Mouse (Mus musculus): ENCODE measurements at regions not wholly inside any gene's neighbourhood (a gene's known extent, or its start where the extent isn't known, plus 50 kb on each side); places are given as distances from the start of the nearest gene placed in this dataset.

DNA sequence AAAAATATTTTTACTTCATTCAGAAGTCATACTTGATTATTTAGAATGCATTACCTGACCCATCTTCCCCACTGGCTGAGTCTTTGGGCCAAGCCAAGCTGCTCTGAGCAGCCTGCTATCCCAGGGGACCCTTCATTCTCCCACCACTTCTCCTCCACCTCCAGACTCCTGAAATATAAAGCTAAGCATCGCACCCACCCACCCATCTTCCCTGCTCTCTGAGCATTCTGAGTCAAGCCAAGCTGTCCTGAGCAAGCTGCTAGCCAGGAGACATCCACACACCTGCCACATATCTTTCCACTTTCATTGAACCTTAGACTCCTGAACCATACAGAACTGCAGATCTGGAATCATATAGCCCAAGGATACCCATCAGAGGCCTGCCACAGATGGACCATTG is 1456.2 kb upstream of the Adam24 start:
- no peak for DNase-seq (ENCODE audit: low spot score)
- Histone ChIP-seq H3K4me1 (no peaks in the 10 kb centered on the region), H3K36me3 (no peaks in the 10 kb centered on the region), H3K27me3 (ENCODE audit: insufficient read depth, poor library complexity, severe bottlenecking) (no peaks in the 10 kb centered on the region), H3K4me3 (no peak overlapping the region), H3K9me3 (no peaks in the 10 kb centered on the region), H3K27ac (no peak overlapping the region)
- WGBS, result 86% methylated on average over 1 of the region's 1 CpGs

DNA sequence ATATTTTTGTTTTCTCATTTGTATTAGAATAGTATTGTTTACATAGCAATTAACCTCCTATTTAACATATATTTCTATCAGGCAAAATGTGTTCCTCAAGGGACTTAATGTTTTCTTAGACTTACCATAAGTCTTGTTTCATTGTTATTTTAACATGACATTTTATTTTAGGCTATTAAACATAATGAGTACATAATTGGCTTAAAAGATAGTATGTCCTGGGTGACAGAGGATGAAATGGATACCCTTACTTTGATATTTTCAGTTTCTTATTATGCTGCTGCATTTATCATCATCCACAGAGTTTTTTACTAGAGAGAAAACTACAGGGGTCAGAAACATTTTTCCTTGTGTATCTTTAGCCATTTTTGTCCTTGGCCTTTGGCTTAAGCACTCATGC is 1447.6 kb upstream of the Adam24 start:
- no peaks in the 10 kb centered on the region for H3K9me3 ChIP-seq
- H3K27me3 ChIP-seq (ENCODE audit: insufficient read depth, poor library complexity, severe bottlenecking), result no peaks in the 10 kb centered on the region
- H3K36me3 ChIP-seq, result no peaks in the 10 kb centered on the region
- no peaks in the 10 kb centered on the region for H3K4me1 ChIP-seq
- no peak overlapping the region for H3K27ac ChIP-seq
- no peak overlapping the region for H3K4me3 ChIP-seq
- no peak for DNase-seq (ENCODE audit: low spot score)

GRCm38 (mm10) chr8:39268970-39269497 is 1405.8 kb upstream of the Adam24 start:
- no peaks in the 10 kb centered on the region for H3K27me3 ChIP-seq (ENCODE audit: insufficient read depth, poor library complexity, severe bottlenecking)
- H3K9me3 ChIP-seq, result no peaks in the 10 kb centered on the region
- H3K4me3 ChIP-seq, result no peak overlapping the region
- H3K27ac ChIP-seq, result no peak overlapping the region
- H3K4me1 ChIP-seq, result no peaks in the 10 kb centered on the region
- 64% methylated on average over 5 of the region's 5 CpGs for WGBS
- DNase-seq (ENCODE audit: low spot score), result no peak
- H3K36me3 ChIP-seq, result no peaks in the 10 kb centered on the region

GRCm38 (mm10) chr8:39297548-39298306 is 1377.2 kb upstream of the Adam24 start:
- peak; percentile 72 for DNase-seq (ENCODE audit: low spot score)
- Histone ChIP-seq H3K9me3 (no peaks in the 10 kb centered on the region), H3K36me3 (no peaks in the 10 kb centered on the region), H3K4me3 (peak overlapping the region; percentile 48), H3K27me3 (ENCODE audit: insufficient read depth, poor library complexity, severe bottlenecking) (no peaks in the 10 kb centered on the region), H3K27ac (peak overlapping the region; percentile 56), H3K4me1 (peaks cover 5% of the 10 kb centered on the region; the same call in 1 of the 2 replicates)
- WGBS, result 7% methylated on average over 12 of the region's 12 CpGs

- Histone ChIP-seq H3K4me1 (no peaks in the 10 kb centered on the region), H3K36me3 (no peaks in the 10 kb centered on the region), H3K27ac (no peak overlapping the region), H3K9me3 (no peaks in the 10 kb centered on the region), H3K27me3 (ENCODE audit: insufficient read depth, poor library complexity, severe bottlenecking) (no peaks in the 10 kb centered on the region), H3K4me3 (no peak overlapping the region)
- 79% methylated on average over 6 of the region's 6 CpGs for WGBS
- no peak for DNase-seq (ENCODE audit: low spot score)
These were observed 1371.0 kb upstream of the Adam24 start for GRCm38 (mm10) chr8:39303742-39304336.

GRCm38 (mm10) chr8:39313854-39314253 is 1361.0 kb upstream of the Adam24 start:
- WGBS, result 59% methylated on average over 3 of the region's 3 CpGs
- Histone ChIP-seq H3K36me3 (no peaks in the 10 kb centered on the region), H3K27ac (no peak overlapping the region), H3K4me3 (no peak overlapping the region), H3K9me3 (no peaks in the 10 kb centered on the region), H3K4me1 (no peaks in the 10 kb centered on the region), H3K27me3 (ENCODE audit: insufficient read depth, poor library complexity, severe bottlenecking) (no peaks in the 10 kb centered on the region)
- DNase-seq (ENCODE audit: low spot score), result no peak

DNA sequence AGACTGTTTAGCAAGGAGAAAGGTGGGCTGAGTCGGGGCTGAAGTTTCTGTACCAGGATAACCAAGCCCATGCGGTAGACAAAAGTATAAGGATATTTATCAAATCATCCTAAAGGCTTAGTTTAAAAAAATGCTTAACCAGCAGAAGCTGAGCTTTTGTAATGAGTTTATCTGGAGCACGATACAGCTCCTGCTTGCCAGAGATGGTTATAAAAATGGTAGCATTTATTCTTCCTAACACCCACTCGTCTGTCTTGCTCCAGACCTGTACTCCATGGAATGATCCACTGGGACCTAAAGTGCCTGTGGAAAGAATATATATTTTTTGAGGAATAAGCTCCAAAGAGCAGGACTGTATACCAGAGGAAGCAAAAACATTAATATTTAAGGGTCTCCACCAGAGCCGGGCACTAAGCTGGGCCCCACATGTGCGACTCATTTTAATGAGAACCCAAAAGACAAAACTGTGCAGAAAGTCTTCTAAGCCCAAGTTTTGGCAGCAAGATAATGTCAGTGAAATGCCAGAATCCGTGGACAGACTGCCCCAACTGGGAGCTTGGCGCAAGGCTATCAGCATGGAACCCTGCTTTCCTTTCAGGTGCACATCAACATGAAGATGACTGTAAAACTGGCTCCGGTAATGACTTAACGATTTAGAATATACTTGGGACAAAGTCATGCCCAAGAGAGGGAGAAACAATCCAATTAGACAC is 1359.2 kb upstream of the Adam24 start:
- H3K36me3 ChIP-seq, result no peaks in the 10 kb centered on the region
- H3K27ac ChIP-seq, result no peak overlapping the region
- H3K4me3 ChIP-seq, result no peak overlapping the region
- DNase-seq (ENCODE audit: low spot score), result no peak
- H3K9me3 ChIP-seq, result no peaks in the 10 kb centered on the region
- 87% methylated on average over 10 of the region's 10 CpGs for WGBS
- no peaks in the 10 kb centered on the region for H3K4me1 ChIP-seq
- no peaks in the 10 kb centered on the region for H3K27me3 ChIP-seq (ENCODE audit: insufficient read depth, poor library complexity, severe bottlenecking)

DNA sequence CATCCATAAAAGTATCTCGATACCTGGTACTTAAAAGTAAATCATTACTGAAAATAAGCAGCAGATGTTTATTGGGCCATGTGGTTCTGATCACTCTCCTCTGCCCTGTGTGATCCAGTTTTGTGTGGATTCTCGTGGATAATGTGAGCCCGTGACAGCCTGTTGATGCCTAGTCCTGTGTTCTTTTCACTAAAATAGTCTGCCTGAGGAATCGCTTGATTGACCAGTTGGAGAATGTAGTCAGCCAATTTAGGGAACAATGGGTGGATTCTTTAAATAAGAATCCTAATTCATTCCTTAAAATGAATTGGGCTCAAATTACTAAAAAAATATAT is 1358.7 kb upstream of the Adam24 start:
- Histone ChIP-seq H3K36me3 (no peaks in the 10 kb centered on the region), H3K9me3 (no peaks in the 10 kb centered on the region), H3K4me3 (no peak overlapping the region), H3K4me1 (no peaks in the 10 kb centered on the region), H3K27ac (no peak overlapping the region), H3K27me3 (ENCODE audit: insufficient read depth, poor library complexity, severe bottlenecking) (no peaks in the 10 kb centered on the region)
- 75% methylated on average over 4 of the region's 4 CpGs for WGBS
- no peak for DNase-seq (ENCODE audit: low spot score)

DNA sequence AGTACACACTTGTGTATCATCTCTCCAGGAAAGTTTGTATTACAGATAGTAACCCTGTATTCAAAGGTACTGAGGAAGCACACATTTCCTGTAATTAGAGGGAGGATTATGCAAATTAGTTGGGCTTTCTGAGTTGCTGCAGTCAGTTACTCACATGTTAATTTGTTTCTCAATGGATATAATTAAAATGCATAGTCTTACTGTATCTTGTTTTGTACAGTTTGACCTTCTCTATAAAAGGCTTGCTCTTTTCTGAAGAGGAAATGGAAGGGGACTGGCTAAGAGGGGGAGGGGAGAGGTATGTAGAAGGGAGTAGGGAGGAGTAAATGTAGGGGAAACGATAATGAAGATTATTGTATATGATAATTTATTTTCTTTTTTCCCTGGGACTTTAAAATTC is 1345.5 kb upstream of the Adam24 start:
- H3K27me3 ChIP-seq (ENCODE audit: insufficient read depth, poor library complexity, severe bottlenecking), result no peaks in the 10 kb centered on the region
- H3K4me1 ChIP-seq, result no peaks in the 10 kb centered on the region
- H3K36me3 ChIP-seq, result no peaks in the 10 kb centered on the region
- no peak for DNase-seq (ENCODE audit: low spot score)
- 85% methylated on average over 1 of the region's 1 CpGs for WGBS
- H3K9me3 ChIP-seq, result no peaks in the 10 kb centered on the region
- H3K27ac ChIP-seq, result no peak overlapping the region
- no peak overlapping the region for H3K4me3 ChIP-seq

DNA sequence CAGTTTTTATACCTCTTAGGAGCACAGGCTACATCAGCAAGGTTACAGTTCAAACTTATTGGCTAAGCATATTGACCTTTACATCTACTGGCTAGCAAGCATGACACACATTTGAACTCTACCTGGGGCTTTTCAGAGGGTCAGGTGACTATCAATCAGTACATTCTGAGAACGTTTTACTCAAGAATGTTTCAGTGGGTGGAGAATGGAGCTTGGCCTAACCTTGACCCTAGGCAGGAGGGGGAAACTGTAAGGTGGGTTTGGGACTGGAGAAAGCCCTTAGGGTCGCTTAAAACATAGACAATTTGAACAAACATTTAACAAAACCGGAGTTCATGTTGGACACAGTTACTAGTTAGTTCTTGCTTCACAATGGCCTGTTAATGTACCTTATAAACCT is 1330.1 kb upstream of the Adam24 start:
- no peaks in the 10 kb centered on the region for H3K4me1 ChIP-seq
- no peak overlapping the region for H3K4me3 ChIP-seq
- DNase-seq (ENCODE audit: low spot score), result no peak
- H3K27me3 ChIP-seq (ENCODE audit: insufficient read depth, poor library complexity, severe bottlenecking), result no peaks in the 10 kb centered on the region
- 73% methylated on average over 3 of the region's 3 CpGs for WGBS
- H3K9me3 ChIP-seq, result no peaks in the 10 kb centered on the region
- H3K27ac ChIP-seq, result no peak overlapping the region
- H3K36me3 ChIP-seq, result no peaks in the 10 kb centered on the region

GRCm38 (mm10) chr8:39346471-39346870 is 1328.4 kb upstream of the Adam24 start:
- no peak overlapping the region for H3K4me3 ChIP-seq
- H3K27ac ChIP-seq, result no peak overlapping the region
- no peaks in the 10 kb centered on the region for H3K36me3 ChIP-seq
- no peaks in the 10 kb centered on the region for H3K9me3 ChIP-seq
- H3K4me1 ChIP-seq, result no peaks in the 10 kb centered on the region
- H3K27me3 ChIP-seq (ENCODE audit: insufficient read depth, poor library complexity, severe bottlenecking), result no peaks in the 10 kb centered on the region
- no peak for DNase-seq (ENCODE audit: low spot score)
- 77% methylated on average over 1 of the region's 1 CpGs for WGBS

GRCm38 (mm10) chr8:39348956-39349355 is 1325.9 kb upstream of the Adam24 start:
- WGBS, result 80% methylated on average over 3 of the region's 3 CpGs
- no peak for DNase-seq (ENCODE audit: low spot score)
- no peak overlapping the region for H3K4me3 ChIP-seq
- no peaks in the 10 kb centered on the region for H3K9me3 ChIP-seq
- no peaks in the 10 kb centered on the region for H3K4me1 ChIP-seq
- H3K36me3 ChIP-seq, result no peaks in the 10 kb centered on the region
- H3K27ac ChIP-seq, result no peak overlapping the region
- no peaks in the 10 kb centered on the region for H3K27me3 ChIP-seq (ENCODE audit: insufficient read depth, poor library complexity, severe bottlenecking)

GRCm38 (mm10) chr8:39355412-39355811 is 1319.5 kb upstream of the Adam24 start:
- H3K27me3 ChIP-seq (ENCODE audit: insufficient read depth, poor library complexity, severe bottlenecking), result no peaks in the 10 kb centered on the region
- DNase-seq (ENCODE audit: low spot score), result no peak
- H3K4me3 ChIP-seq, result no peak overlapping the region
- WGBS, result 87% methylated on average over 3 of the region's 3 CpGs
- no peaks in the 10 kb centered on the region for H3K9me3 ChIP-seq
- H3K27ac ChIP-seq, result no peak overlapping the region
- H3K4me1 ChIP-seq, result no peaks in the 10 kb centered on the region
- H3K36me3 ChIP-seq, result no peaks in the 10 kb centered on the region

All from heart, embryonic 10.5 days (tissue).